Mouse (Mus musculus): ENCODE measurements around the gene A930009A15Rik.

The A930009A15Rik gene

DNA sequence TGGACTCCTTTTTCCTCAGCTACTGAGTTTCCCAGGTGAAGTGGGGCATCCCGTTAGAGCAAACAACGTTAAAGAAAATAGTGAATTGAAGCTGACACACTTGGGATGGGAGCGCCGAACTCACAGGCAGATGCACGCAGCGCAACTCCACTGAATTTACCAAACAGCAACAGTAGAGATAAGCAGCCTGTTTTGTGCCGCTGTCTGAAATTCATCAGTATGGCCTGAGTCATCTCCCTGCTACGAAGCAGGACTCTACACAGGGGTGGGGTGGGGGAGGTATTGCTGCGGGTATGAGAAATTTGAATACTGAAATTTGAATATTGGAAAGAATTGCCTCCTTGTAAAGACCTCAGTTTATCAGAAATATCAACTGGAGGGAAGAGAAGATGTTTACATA is 12.2 kb downstream of the A930009A15Rik start:
- DNase-seq, result no peak

DNA sequence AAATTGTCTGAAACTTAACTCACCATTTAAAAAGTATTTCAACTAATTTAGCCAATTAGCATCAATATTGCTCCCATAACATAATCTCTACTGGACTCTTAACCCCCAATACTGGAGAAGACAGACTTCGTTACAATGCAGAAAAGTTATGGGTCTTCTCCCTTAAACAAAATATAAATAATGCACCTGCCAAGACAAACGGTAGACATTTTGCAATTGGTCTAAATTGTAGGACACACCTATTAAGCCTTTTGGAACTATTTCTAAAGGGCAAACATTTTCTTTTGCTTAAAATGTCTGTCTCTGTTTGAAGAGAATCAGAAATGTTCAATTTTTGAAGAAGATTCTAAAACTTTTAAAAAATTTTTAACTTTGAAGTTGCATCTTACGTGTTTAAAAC is 13.3 kb downstream of the A930009A15Rik start:
- DNase-seq, result no peak

DNA sequence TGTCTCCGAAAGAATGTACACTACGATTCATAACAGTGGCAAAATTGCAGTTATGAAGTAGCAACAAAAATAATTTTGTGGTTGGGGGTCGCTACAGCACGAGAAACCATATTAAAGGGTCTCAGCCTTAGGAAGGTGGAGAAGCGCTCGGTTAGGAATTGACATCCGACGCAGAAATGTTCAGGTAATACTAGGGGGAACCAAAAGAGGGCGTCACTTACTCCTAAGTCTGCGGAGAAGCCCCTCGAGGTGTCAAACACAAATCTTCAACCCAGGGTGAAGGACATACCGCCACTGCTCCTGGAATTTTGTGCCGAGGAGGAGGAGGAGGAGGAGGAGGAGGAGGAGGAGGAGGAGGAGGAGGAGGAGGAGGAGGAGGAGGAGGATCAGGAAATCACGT is 14.9 kb downstream of the A930009A15Rik start:
- peak; percentile 35 to 66 for DNase-seq

DNA sequence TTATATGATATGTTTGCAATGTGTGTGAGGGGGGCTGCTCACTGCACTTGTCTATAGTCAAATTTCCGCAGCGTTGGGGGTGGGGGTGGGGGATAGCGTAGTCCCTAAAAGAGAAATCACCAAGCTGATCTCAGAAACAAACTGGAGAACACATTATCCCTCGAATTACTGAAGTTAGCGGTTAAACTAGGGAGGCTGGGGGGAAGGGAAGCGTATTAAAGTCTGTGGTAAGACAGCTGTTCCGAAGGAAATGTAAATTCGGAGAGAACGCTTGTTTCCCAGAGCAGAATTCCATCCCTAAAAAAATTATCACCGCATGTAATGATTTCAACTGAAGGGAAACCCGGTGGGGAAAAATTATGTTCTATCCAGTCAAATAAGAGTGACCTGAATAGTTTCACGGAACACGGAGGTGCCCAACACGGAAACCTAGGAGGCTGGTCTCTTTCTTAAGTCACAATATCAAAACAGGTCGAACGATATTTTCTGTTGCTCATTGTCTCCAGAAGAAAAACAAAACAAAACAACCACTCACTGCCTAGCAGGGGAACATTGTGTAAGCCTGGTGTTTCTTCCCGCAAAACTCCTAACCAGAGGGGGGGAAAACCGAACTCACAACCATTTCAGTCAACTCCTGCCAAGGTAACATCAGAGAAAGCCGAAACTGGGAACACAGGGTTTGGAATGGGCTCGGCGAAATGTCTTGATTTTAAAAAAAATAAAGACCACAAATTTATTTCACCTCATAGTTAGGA is 15.9 kb downstream of the A930009A15Rik start:
- DNase-seq, result no peak

DNA sequence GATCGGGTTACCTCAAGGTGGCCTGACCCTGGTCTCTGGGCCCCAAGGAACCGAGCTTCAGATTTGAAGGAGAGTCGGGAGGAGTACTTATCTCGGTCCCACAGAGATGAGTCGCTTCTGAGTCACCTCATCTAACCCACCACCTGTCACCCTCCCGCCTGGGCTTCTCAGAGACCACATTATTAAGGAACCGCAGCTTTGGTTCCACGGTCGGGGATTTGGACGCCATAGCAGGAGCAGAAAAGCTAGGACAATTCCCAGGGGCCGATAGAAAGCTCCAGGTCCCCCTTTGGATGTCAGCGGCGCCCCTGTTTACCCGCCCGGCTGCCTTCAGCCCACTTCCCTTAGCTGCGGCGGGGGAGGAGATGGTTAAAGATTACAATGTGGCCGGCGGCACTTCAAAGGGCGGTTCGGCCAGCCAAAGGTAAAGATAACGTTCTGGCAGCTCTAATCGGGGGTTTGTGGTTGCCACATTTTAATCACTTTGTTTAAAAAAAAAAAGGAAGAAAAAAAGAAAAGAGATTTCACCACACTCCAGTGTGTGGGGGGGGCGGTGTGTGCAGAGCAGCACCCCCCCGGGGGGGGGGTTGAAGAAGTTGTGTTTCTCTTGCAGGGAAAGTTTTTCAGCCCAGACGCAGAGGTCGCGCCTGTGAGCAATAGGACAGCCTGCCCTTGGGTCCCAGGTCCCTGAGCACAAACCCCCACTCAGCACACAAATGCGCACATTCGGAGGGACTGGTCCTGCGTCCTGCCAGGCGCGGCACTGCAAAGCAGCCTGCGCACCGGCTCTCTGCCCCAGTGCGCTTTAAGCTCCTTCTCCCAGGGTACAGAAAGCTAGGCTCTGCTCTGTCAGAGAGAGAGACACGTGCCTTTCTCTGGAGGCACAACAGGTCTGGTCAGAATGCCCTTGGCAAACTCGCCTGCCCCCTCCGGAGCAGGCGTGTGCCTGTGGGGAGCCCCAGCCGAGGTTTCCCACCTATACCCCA is 16.8 kb downstream of the A930009A15Rik start:
- peak; percentile 62 to 68 for DNase-seq

DNA sequence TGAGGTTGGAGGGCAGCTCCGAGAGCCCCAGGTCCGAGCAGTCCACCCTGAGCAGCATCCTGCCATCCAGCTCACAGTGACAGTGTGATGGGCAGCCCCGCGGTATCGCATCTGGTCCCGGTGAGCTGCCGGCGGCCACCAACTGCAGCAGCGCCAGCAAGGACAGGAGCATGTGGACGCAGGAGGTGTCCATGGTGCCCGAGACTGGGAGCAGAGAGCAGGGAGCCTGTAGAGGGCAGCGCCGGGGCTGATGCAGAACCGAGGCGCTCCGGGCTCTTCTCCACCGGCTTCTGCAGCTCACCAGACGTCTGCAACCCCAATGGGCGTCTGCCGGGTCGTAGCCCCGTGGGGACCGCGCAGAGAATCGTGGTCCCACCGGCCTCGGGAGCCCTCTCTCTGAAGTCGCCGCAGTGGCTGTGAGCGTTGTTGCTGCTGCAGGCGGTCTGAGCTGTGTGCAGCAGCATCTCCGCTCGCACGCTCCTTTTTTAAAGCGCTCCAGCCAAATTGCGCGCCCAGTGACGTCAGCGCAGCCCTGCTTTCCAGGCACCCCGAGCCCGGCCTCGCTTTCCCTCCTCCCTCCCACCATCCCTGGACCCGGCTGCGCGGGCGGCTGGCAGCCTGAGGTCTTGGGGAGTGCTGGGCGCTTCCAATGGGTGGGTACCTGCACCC is 17.6 kb downstream of the A930009A15Rik start, which contains the start of gene Lgr5:
Lgr5 (minus strand) TSS at position 480 of the 669 bp plus-strand sequence.
- peak; percentile 87 to 90 for DNase-seq

DNA sequence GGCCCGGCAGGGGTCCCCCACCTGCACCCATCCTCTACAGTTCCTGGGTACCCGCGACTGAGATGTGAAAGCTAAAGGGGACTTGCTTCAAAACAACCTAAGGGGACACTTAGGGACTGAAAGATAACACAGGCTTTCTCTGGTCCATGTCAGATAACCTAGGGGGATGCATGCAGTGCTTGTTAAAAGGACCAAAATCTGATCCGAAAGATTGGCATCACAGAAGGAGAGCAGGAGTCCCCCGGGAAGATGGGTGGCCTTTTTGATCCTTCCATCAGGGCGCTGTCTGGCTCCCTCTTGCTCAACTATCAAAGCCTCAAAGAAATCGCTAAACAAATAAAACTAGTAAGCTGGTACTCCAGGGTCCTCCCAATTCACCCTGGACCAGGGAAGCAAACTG is 18.2 kb downstream of the A930009A15Rik start:
- no peak for DNase-seq

DNA sequence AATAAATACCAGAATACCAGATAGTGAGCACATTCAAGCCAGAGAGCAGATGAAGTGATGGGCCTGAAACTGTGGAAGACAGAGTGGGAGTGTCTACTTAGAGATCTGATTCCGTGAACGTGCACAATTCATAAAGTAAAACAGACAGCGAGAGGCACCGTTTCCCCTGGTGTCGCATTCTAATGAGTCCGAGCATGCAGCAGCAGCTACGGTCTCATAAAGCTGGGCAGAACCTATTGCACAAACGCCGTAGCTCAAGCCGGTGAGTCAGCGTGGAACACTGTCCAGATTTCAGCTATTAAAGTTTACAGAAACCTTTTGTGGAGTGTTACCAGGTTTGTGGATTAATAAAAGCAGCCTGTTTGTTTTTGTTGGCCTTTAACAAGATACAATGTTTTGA is 23.4 kb downstream of the A930009A15Rik start:
- DNase-seq, result no peak

DNA sequence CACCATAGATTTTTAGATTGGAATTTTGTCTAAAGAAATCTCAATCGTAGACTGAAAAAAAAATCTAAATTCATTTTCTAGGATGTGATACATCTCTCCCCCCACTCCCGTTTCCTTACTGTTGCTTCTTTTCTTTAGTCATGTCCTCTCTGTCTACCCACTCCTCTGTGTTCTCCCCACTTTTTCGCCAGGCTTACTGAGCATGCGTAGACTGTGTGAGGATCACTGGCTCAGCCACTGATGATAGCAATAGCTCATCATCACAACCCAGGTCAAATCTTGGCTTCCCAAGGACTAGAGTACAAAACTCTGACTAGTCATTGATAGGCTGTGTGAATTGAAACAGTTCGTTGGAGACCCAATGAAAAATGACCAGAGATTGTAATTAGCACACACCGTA is 23.9 kb downstream of the A930009A15Rik start:
- no peak for DNase-seq

DNA sequence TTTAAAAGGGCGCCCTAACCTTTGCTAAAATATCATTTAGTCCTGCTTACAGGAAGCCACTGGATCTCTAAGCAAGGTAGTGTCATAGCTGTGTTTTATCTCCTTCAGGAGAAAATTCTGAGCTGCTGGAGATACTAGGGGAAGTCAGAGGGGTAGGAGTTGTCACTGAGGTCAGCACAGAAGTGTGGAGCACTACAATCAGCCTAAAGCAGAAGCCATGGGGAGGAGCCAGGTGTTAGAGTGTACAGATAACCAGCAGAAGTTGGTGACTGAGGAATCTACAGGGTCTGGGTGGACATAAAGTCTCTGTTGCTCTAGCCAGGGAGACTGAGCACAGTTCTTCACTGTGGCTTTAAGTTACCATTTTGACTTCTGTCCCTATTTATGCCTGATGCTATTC is 26.0 kb downstream of the A930009A15Rik start:
- DNase-seq, result no peak

DNA sequence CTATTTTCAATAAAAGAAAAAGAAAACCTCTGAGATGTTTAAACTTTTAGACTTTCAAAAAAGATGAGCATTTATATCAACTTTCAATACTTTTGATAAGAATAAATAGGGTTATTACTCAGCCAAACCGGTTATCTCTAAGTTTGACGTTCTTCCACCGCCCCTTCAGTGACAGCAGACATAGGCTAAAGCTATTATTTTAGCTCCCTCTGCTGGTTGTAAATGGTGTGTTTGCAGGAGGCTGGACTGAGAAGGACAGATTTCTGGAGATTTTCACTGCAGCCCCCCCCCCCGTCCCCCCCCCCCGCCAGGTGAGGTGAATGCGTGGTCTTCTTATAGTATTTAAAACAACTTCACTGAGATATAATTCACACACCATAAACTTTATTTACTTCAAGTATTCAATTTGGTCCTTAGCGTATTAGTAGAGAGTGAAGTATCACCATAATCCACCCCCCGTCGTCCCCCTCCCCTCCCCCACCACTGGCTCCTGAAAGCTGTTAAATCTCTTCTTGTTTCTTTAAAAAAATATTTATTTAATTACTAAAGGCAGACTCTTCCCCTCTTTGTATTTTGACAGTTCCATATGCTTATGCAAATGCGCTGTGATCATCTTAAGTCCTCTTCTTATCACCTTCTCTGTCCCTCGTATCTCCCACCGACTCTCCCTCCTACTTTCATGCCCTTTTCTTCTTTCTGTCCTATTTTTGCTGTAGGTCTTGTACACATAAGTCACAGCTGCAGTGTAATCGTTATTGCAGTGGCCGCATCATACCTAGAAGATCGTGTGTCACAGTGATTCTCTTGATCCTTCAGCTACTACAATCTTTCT is 47.9 kb downstream of the A930009A15Rik start:
- DNase-seq, result peak; percentile 74 to 89

DNA sequence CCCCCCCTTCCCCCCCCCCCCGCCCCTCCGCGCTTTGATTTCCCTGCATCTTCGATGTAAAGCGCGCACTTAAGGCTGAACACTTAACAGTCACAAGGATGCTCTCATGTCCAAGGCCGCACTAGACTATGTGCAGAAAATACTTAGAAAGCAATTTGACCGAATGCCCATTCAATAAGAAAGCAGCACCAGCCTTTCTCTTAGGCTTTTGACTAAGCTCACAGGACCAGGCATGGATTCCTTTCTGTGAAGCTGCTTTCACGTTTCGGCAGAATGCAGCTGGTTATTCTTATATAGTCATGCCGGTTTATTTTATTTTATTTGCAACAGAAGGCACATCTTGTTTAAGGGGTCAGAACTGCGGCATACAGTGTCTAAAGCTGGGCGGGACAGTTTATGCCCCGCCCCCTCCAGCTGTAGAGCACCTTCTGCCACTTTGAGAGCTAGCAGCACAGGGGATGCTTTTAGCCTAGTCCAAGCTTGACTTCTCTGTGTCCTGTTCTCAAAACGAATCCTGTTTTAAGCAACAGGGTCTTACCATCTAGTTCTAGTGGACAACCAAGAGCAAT is 48.6 kb downstream of the A930009A15Rik start:
- DNase-seq, result peak; percentile 36 to 40

DNA sequence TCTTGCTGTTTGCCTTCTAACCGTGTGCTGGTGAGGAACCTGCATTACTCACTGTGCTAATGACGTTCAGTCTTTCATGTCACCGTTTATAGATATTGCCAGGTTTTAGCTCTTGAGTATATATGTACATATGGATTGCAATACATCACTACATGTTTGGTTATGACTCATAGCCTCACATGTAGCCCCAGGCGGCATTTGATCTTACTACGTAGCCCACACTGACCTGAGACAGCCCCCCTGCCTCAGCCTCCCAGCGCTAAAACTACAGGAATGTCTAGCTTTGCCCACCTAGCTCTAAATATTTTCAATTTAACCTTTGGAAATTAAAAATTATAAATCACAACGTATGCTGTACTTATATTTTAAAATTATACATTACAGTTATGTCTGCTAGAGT is 53.7 kb downstream of the A930009A15Rik start:
- DNase-seq, result no peak

DNA sequence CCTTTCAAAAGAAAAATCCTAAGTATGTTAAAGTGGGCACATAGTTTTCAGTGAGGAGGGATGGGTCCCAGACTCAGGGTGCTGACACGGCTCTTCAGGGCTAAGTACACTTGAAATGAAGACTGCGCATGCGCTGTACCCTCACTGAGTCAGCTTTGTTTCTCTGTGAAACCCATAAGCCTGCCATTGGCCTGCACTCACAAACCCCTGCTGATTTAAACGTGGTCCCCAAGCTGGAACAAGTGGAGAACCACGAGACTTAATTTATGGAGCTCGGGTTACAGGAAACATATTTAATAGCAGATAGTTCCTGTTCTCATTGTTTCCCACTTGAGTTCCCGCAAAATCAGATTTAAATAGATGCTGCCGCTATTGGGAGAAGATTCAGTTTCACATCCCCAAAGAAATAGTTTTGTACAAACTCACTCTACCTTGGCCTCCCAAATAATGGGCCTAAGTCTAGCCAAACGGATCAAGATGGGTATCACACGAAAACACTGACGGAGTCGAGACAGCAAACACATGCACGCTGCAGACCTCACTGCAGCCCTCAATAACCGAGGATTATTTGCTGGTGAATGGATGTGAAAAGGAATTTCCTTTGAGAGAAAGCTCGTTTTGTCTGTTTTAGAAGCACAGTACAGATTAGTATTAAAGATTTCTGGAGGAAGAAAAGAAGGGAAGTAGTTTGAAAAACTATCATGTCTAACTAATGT is 54.3 kb downstream of the A930009A15Rik start:
- peak; percentile 14 to 32 for DNase-seq

DNA sequence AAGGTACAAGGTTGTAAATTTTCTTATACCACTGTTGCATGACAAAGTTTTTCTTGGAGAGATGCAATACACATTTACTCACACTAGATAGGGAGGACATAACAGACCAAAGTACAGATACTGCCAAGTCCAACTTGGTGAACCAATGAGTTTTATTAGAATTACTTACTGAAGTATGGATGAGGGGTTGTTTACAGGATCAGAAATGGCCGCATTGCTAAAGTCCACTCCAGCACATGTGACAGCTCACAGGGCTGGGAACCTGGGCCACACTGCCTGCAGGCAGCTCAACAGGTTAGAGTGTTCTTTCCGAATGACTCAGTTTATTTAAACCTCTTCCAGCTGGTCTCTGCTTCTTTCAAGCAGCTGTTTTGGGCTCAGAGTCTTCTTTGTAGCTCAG is 55.2 kb downstream of the A930009A15Rik start:
- no peak for DNase-seq

DNA sequence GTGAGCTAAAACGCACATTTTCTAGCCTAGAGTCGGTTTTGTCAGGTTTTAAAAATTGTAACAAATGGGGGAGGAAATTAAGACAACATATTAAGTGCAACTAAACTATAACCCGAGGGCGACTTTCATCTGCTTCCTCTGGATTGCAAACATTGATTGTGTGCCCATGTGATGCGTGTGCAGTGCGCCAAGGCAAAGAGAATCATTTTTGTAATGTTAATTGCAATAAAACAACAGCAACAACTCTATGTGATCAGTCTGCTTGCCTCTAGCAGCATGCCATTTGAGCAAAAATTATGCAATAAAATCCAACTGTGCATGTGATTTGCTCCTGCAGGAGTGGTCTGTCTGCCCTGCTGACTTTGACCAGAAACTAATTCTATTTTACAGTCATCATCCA is 56.9 kb downstream of the A930009A15Rik start:
- DNase-seq, result no peak
